Mouse (Mus musculus): ENCODE data around the gene Nt5c2.

Gene Nt5c2

GRCm38 (mm10) chr19:47014447-47015381, at the start of gene Nt5c2, which contains the start of gene Ina:
Gene Nt5c2, minus strand, starts transcription at chr19:47015153.
Gene Ina, plus strand, starts transcription at chr19:47014698.
- peak; percentile 68 for ATAC-seq (ENCODE audit: low TSS enrichment)

- no peak for ATAC-seq (ENCODE audit: low TSS enrichment)
These were observed 42.7 kb upstream of the Nt5c2 start for GRCm38 (mm10) chr19:47057684-47058083.

- ATAC-seq (ENCODE audit: low TSS enrichment) = no peak
These were observed 38.5 kb upstream of the Nt5c2 start for GRCm38 (mm10) chr19:47053471-47053870.

- no peak for ATAC-seq (ENCODE audit: low TSS enrichment)
These were observed 38.0 kb upstream of the Nt5c2 start for GRCm38 (mm10) chr19:47052927-47053326.

GRCm38 (mm10) chr19:47050271-47051032, 35.5 kb upstream of the Nt5c2 start, which contains the start of gene Pcgf6:
Gene Pcgf6, minus strand, starts transcription at chr19:47050906.
- ATAC-seq (ENCODE audit: low TSS enrichment) = peak; percentile 98

- no peak for ATAC-seq (ENCODE audit: low TSS enrichment)
These were observed 34.9 kb upstream of the Nt5c2 start for GRCm38 (mm10) chr19:47049840-47050239.

- no peak for ATAC-seq (ENCODE audit: low TSS enrichment)
These were observed 34.1 kb upstream of the Nt5c2 start for GRCm38 (mm10) chr19:47049061-47049460.

- no peak for ATAC-seq (ENCODE audit: low TSS enrichment)
These were observed 32.4 kb upstream of the Nt5c2 start for GRCm38 (mm10) chr19:47047236-47047833.

GRCm38 (mm10) chr19:47046343-47046742, 31.4 kb upstream of the Nt5c2 start:
- no peak for ATAC-seq (ENCODE audit: low TSS enrichment)

- ATAC-seq (ENCODE audit: low TSS enrichment) = peak; percentile 60; the same call in 1 of the 2 replicates
These were observed 28.7 kb upstream of the Nt5c2 start for GRCm38 (mm10) chr19:47043608-47044007.

- ATAC-seq (ENCODE audit: low TSS enrichment) = peak; percentile 84; the same call in 1 of the 2 replicates
These were observed 25.9 kb upstream of the Nt5c2 start for GRCm38 (mm10) chr19:47040720-47041473.

GRCm38 (mm10) chr19:47036596-47036995, 21.6 kb upstream of the Nt5c2 start:
- no peak for ATAC-seq (ENCODE audit: low TSS enrichment)

- peak; percentile 97 for ATAC-seq (ENCODE audit: low TSS enrichment)
These were observed 20.0 kb upstream of the Nt5c2 start for GRCm38 (mm10) chr19:47034916-47035315.

GRCm38 (mm10) chr19:47031770-47032169, 16.8 kb upstream of the Nt5c2 start:
- ATAC-seq (ENCODE audit: low TSS enrichment) = no peak

GRCm38 (mm10) chr19:47029796-47030195, 14.8 kb upstream of the Nt5c2 start:
- ATAC-seq (ENCODE audit: low TSS enrichment) = no peak

GRCm38 (mm10) chr19:47026513-47026912, 11.6 kb upstream of the Nt5c2 start:
- no peak for ATAC-seq (ENCODE audit: low TSS enrichment)

GRCm38 (mm10) chr19:47024954-47025353, 10.0 kb upstream of the Nt5c2 start:
- peak; percentile 76; the same call in 1 of the 2 replicates for ATAC-seq (ENCODE audit: low TSS enrichment)

- no peak for ATAC-seq (ENCODE audit: low TSS enrichment)
These were observed 8.6 kb upstream of the Nt5c2 start for GRCm38 (mm10) chr19:47023546-47023945.

GRCm38 (mm10) chr19:47022709-47023108, 7.8 kb upstream of the Nt5c2 start:
- ATAC-seq (ENCODE audit: low TSS enrichment) = no peak

GRCm38 (mm10) chr19:47019326-47019725, 4.4 kb upstream of the Nt5c2 start:
- no peak for ATAC-seq (ENCODE audit: low TSS enrichment)

- ATAC-seq (ENCODE audit: low TSS enrichment) = no peak
These were observed 3.4 kb upstream of the Nt5c2 start for GRCm38 (mm10) chr19:47018330-47018729.

All from frontal cortex, adult (tissue).